Mouse (Mus musculus): ENCODE measurements at regions not wholly inside any gene's neighbourhood (a gene's known extent, or its start where the extent isn't known, plus 50 kb on each side); places are given as distances from the start of the nearest gene placed in this dataset.

- DNase-seq (ENCODE audit: low spot score in 2 of 2): peak in 1 of 2 experiments; percentile 34
These were observed 55.1 kb upstream of the Fam222a start for GRCm38 (mm10) chr5:114512756-114513155.

- DNase-seq (ENCODE audit: low spot score in 2 of 2): no peak
These were observed 53.8 kb upstream of the Fam222a start for GRCm38 (mm10) chr5:114513911-114514457.

- no peak for DNase-seq (ENCODE audit: low spot score in 2 of 2)
These were observed 50.8 kb upstream of the Fam222a start for GRCm38 (mm10) chr5:114517010-114517409.

GRCm38 (mm10) chr5:114518012-114518411 is 49.8 kb upstream of the Fam222a start:
- DNase-seq (ENCODE audit: low spot score in 2 of 2): no peak
